Mouse (Mus musculus): ENCODE data around the gene Crocc. TPM values are rescaled to one million over a fixed set of nuclear protein-coding genes. Genes with fewer than 3 reads are reported as not detected.

Gene Crocc
- polyA plus RNA-seq, 1 experiment from 2014 or later, result 6.4 TPM

- Histone ChIP-seq H3K27me3 (ENCODE audit: insufficient read depth, poor library complexity, severe bottlenecking) (no peaks in the 10 kb centered on the region), H3K4me1 (peaks cover 26% of the 10 kb centered on the region), H3K4me3 (peak overlapping the region; percentile 77), H3K36me3 (peaks cover 28% of the 10 kb centered on the region), H3K9me3 (no peaks in the 10 kb centered on the region), H3K27ac (peak overlapping the region; percentile 97)
- WGBS, result 2% methylated on average over 32 of the region's 32 CpGs
- no peak for DNase-seq (ENCODE audit: low spot score)
These were observed 529 bp downstream of the Crocc start for GRCm38 (mm10) chr4:141059616-141060425.

DNA sequence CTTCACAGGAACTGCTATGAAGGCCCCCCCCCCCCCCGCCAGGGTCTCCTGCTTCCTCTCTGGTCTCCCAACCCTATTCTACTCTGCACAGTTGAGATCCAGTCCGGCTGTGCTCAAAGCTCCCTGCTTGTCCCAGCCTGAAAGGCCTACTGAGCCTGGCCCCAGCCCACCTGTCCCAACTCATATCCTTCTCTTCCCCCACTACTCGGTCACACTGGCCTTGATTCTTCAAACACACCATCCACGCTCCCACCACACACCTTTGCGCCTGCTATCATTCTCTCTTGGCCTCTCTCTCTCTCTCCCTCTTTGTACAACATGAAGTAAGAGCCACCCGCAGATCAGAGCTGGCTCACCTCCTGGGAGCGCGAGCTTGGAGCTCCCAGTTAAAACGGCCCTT lies 1.5 kb downstream of the Crocc start:
- H3K9me3 ChIP-seq, result no peaks in the 10 kb centered on the region
- peaks cover 36% of the 10 kb centered on the region for H3K36me3 ChIP-seq
- H3K4me3 ChIP-seq, result no peak overlapping the region
- no peak for DNase-seq (ENCODE audit: low spot score)
- no peaks in the 10 kb centered on the region for H3K27me3 ChIP-seq (ENCODE audit: insufficient read depth, poor library complexity, severe bottlenecking)
- H3K27ac ChIP-seq, result 0 out of 2 replicates have a peak overlapping the region, but pooled peaks have one; percentile 4
- H3K4me1 ChIP-seq, result peaks cover 31% of the 10 kb centered on the region
- WGBS, result 79% methylated on average over 9 of the region's 9 CpGs

GRCm38 (mm10) chr4:141056970-141057369 lies 3.4 kb downstream of the Crocc start:
- DNase-seq (ENCODE audit: low spot score), result no peak
- H3K27ac ChIP-seq, result no peak overlapping the region
- no peak overlapping the region for H3K4me3 ChIP-seq
- no peaks in the 10 kb centered on the region for H3K27me3 ChIP-seq (ENCODE audit: insufficient read depth, poor library complexity, severe bottlenecking)
- peaks cover 44% of the 10 kb centered on the region for H3K4me1 ChIP-seq
- no peaks in the 10 kb centered on the region for H3K9me3 ChIP-seq
- whole genome bisulfite sequencing, result 94% methylated on average over 10 of the region's 10 CpGs
- H3K36me3 ChIP-seq, result peaks cover 41% of the 10 kb centered on the region

- WGBS, result 41% methylated on average over 17 of the region's 17 CpGs
- H3K27ac ChIP-seq, result peak overlapping the region; percentile 87
- H3K36me3 ChIP-seq, result peaks cover 52% of the 10 kb centered on the region
- H3K4me3 ChIP-seq, result peak overlapping the region; percentile 36
- H3K27me3 ChIP-seq (ENCODE audit: insufficient read depth, poor library complexity, severe bottlenecking), result no peaks in the 10 kb centered on the region
- peaks cover 26% of the 10 kb centered on the region for H3K4me1 ChIP-seq
- H3K9me3 ChIP-seq, result no peaks in the 10 kb centered on the region
- no peak for DNase-seq (ENCODE audit: low spot score)
These were observed 6.7 kb downstream of the Crocc start for GRCm38 (mm10) chr4:141053568-141054161.

GRCm38 (mm10) chr4:141053138-141053537 lies 7.2 kb downstream of the Crocc start:
- H3K9me3 ChIP-seq, result no peaks in the 10 kb centered on the region
- peak overlapping the region; percentile 87 for H3K27ac ChIP-seq
- H3K27me3 ChIP-seq (ENCODE audit: insufficient read depth, poor library complexity, severe bottlenecking), result no peaks in the 10 kb centered on the region
- peak overlapping the region; percentile 12; the same call in 1 of the 2 replicates for H3K4me3 ChIP-seq
- peaks cover 58% of the 10 kb centered on the region for H3K36me3 ChIP-seq
- peaks cover 25% of the 10 kb centered on the region for H3K4me1 ChIP-seq
- WGBS, result 45% methylated on average over 8 of the region's 8 CpGs
- DNase-seq (ENCODE audit: low spot score), result no peak

DNA sequence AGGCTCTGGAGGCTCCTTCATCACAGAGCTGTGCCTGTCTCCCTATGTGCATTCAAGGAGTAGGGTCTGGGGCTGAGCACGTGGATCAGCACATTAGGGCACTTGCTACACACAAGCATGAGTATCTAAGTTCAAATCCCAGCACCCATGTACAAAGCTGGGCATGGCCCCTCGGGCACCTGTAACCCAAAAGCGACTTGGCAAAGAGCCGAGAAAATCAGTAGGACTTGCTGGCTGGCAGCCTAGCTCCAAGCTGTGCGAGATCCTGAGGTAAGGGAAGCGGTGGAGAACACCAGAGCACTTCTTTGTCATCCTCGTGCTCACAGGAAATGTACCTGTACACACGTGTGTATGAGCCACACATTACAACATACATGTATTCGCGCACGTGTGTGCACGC lies 7.9 kb downstream of the Crocc start:
- Histone ChIP-seq H3K4me1 (peaks cover 25% of the 10 kb centered on the region), H3K9me3 (no peaks in the 10 kb centered on the region), H3K4me3 (no peak overlapping the region), H3K27ac (no peak overlapping the region), H3K36me3 (peaks cover 53% of the 10 kb centered on the region), H3K27me3 (ENCODE audit: insufficient read depth, poor library complexity, severe bottlenecking) (no peaks in the 10 kb centered on the region)
- WGBS, result 84% methylated on average over 12 of the region's 12 CpGs
- no peak for DNase-seq (ENCODE audit: low spot score)

- DNase-seq (ENCODE audit: low spot score), result no peak
- Histone ChIP-seq H3K4me3 (no peak overlapping the region), H3K36me3 (peaks cover 42% of the 10 kb centered on the region), H3K4me1 (peaks cover 40% of the 10 kb centered on the region), H3K27me3 (ENCODE audit: insufficient read depth, poor library complexity, severe bottlenecking) (no peaks in the 10 kb centered on the region), H3K9me3 (no peaks in the 10 kb centered on the region), H3K27ac (no peak overlapping the region)
- 57% methylated on average over 4 of the region's 4 CpGs for WGBS
These were observed 10.9 kb downstream of the Crocc start for GRCm38 (mm10) chr4:141049476-141049835.

- no peak for DNase-seq (ENCODE audit: low spot score)
- H3K36me3 ChIP-seq, result peaks cover 40% of the 10 kb centered on the region
- H3K9me3 ChIP-seq, result no peaks in the 10 kb centered on the region
- H3K4me3 ChIP-seq, result no peak overlapping the region
- H3K27me3 ChIP-seq (ENCODE audit: insufficient read depth, poor library complexity, severe bottlenecking), result no peaks in the 10 kb centered on the region
- 90% methylated on average over 17 of the region's 17 CpGs for WGBS
- peaks cover 36% of the 10 kb centered on the region for H3K4me1 ChIP-seq
- no peak overlapping the region for H3K27ac ChIP-seq
These were observed 11.4 kb downstream of the Crocc start for GRCm38 (mm10) chr4:141048810-141049475.

- DNase-seq (ENCODE audit: low spot score), result no peak
- Histone ChIP-seq H3K4me1 (peaks cover 28% of the 10 kb centered on the region), H3K9me3 (no peaks in the 10 kb centered on the region), H3K27me3 (ENCODE audit: insufficient read depth, poor library complexity, severe bottlenecking) (no peaks in the 10 kb centered on the region), H3K4me3 (no peak overlapping the region), H3K36me3 (peaks cover 60% of the 10 kb centered on the region), H3K27ac (no peak overlapping the region)
- WGBS, result 24% methylated on average over 8 of the region's 8 CpGs
These were observed 15.5 kb downstream of the Crocc start for GRCm38 (mm10) chr4:141044816-141045215.

- WGBS, result 35% methylated on average over 12 of the region's 12 CpGs
- peaks cover 63% of the 10 kb centered on the region for H3K36me3 ChIP-seq
- H3K4me3 ChIP-seq, result peak overlapping the region; percentile 13; the same call in 1 of the 2 replicates
- no peak overlapping the region for H3K27ac ChIP-seq
- H3K27me3 ChIP-seq (ENCODE audit: insufficient read depth, poor library complexity, severe bottlenecking), result no peaks in the 10 kb centered on the region
- no peak for DNase-seq (ENCODE audit: low spot score)
- H3K9me3 ChIP-seq, result no peaks in the 10 kb centered on the region
- H3K4me1 ChIP-seq, result peaks cover 16% of the 10 kb centered on the region
These were observed 19.2 kb downstream of the Crocc start for GRCm38 (mm10) chr4:141041117-141041516.

DNA sequence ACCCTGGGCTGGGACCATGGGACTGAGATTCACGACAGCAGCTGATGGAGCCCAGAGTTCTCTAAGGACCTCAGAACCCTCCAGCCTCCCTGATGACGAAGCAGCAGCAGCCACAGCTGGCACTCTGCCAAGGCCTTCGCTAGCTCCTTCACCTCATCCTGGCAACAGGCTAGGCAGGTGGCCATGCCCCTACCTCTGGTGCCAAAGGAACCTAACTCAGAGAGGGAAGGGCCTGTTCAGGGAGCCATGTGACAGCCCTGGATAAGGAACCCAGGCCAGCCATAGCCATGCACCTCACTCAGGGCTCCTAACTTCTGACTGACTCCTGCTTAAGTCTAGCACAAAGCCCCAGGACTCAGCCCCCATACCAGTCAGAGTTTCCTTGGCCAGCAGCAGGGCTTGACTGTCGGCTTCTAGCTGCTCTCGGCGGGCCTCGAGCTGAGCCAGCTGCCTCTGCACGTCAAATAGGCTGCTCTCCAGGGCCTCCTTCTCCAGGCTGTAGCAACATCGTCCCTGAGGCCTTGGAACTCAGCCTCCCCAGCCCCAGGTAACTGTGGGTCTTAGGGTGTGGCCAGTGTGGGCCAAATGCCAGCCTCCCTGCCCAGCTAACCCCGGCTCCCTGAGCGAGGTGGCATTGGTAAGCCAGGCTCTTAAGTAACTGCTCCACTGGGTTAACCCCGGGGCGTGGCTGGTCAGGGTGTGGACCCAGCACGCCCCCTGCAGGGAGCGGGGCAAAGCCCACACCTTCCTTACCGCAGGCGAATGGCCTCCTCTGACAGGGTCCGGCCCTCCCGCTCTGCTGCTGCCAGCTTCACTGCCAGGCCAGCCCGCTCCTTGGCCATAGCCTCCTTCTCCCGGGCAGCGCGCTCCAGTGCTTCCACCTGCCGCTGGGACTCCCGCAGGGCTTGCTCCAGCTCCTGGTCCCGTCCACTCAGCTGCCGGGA lies 26.5 kb downstream of the Crocc start:
- WGBS, result 84% methylated on average over 27 of the region's 27 CpGs
- Histone ChIP-seq H3K4me1 (peaks cover 4% of the 10 kb centered on the region), H3K4me3 (no peak overlapping the region), H3K27ac (no peak overlapping the region), H3K9me3 (no peaks in the 10 kb centered on the region), H3K36me3 (peaks cover 81% of the 10 kb centered on the region), H3K27me3 (ENCODE audit: insufficient read depth, poor library complexity, severe bottlenecking) (no peaks in the 10 kb centered on the region)
- no peak for DNase-seq (ENCODE audit: low spot score)

GRCm38 (mm10) chr4:141031733-141032132 lies 28.6 kb downstream of the Crocc start:
- H3K27ac ChIP-seq, result no peak overlapping the region
- H3K4me1 ChIP-seq, result peaks cover 5% of the 10 kb centered on the region
- H3K4me3 ChIP-seq, result no peak overlapping the region
- WGBS, result 21% methylated on average over 6 of the region's 6 CpGs
- H3K36me3 ChIP-seq, result peaks cover 72% of the 10 kb centered on the region
- no peaks in the 10 kb centered on the region for H3K9me3 ChIP-seq
- peak; percentile 88 for DNase-seq (ENCODE audit: low spot score)
- no peaks in the 10 kb centered on the region for H3K27me3 ChIP-seq (ENCODE audit: insufficient read depth, poor library complexity, severe bottlenecking)

Data from heart, embryonic 10.5 days (tissue).